Mouse (Mus musculus) left cerebral cortex, postnatal 36 days (tissue): ENCODE data around the gene Slc2a13. TPM values are rescaled to one million over a fixed set of nuclear protein-coding genes. Genes with fewer than 3 reads are reported as not detected.

ENCODE experiments used
- DNase-seq, 2 experiments: peaks; one replicate each; pipeline ENCODE4 v3.0.0; 2021 to 2022; ENCODE audit warnings: low spot score in 2 of 2, mixed read lengths in 1 of 2
- intact Hi-C: fragments of 180-260 bp; cut with DNase I; formaldehyde crosslinking; loops from one replicate; pipeline ENCODE4 v1.15.1; 2025
- total RNA-seq, 2 experiments: library from RNA; stranded (reverse); gene quantifications; 2 replicates each; pipeline ENCODE4 v1.2.3; 2021

Gene Slc2a13
- total RNA-seq, result 100 to 1,000 TPM; 104 to 105 TPM

DNA sequence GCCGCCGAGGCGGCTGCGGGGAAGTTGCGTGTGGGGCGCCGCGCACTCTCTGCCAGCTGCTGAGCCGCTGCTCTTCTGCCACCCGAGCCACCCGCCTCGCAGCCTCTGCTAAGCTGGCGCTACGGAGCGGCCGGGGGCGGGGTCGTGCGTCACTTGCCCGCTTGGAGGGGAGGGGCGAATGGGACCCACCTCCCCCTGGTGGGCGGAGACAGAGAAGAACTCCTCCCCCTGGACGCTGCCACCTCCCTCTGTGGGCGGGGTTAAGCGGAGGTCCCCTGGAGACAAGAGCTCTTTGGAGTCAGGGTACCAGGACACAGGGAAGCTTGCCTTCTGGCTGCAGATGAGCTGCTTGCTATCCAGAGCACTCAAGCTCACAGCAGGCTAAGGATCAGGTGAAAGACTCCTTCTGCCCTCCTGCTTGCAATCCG, at the start of gene Slc2a13:
Gene Slc2a13, minus strand, starts transcription at position 151 of the 428 bp plus-strand sequence.
- intact Hi-C loops, result loop anchor here (10.0 kb wide), 1 partner anchor 388 kb away; no protein-coding TSS in a partner anchor
- DNase-seq, result peak; percentile 88 to 92

DNA sequence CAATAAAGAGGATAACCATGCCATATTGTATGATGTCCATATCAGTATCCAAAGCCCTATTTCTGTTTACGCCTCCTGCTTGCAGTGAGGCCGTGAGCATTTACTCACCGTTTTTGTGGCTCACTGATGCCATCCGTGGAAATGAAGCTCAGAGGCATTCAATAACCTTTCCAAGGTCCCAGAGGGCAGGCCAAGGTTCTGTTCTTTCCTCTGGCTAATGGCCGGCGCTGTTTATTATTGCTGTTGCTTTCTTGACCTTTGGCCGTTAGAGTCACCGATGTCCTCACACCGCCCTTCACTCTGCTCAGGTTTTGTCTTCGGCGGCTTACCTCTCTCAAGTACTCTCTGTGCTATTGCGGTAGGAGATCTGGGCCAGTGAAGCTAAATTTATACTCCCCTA, 43.0 kb upstream of the Slc2a13 start:
- no peak for DNase-seq
- intact Hi-C loops, result loop anchor here (5.0 kb wide), 1 partner anchor 56 kb away; the partner anchor contains the start of gene Lrrk2

DNA sequence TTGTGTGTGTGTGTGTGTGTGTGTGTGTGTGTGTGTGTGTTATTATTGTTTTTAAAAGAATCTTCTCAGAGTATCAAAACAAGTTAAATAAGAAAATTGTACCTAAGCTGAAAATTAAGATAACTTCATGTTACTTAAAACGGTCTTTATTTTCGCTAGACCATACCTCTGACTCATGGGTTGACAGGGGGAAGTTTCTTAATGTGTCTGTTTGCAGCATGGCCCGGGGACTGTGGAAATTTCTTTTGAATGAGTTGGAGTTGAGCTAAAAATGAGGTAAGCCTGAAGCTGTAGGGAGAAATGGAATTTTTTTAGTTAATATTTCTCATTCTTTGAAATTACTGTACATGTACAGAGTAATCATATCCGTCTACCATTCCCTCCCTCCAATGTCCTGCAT, 42.5 kb upstream of the Slc2a13 start:
- intact Hi-C loops, result loop anchor here (5.0 kb wide), 1 partner anchor 57 kb away; the partner anchor contains the start of gene Lrrk2
- DNase-seq, result no peak

DNA sequence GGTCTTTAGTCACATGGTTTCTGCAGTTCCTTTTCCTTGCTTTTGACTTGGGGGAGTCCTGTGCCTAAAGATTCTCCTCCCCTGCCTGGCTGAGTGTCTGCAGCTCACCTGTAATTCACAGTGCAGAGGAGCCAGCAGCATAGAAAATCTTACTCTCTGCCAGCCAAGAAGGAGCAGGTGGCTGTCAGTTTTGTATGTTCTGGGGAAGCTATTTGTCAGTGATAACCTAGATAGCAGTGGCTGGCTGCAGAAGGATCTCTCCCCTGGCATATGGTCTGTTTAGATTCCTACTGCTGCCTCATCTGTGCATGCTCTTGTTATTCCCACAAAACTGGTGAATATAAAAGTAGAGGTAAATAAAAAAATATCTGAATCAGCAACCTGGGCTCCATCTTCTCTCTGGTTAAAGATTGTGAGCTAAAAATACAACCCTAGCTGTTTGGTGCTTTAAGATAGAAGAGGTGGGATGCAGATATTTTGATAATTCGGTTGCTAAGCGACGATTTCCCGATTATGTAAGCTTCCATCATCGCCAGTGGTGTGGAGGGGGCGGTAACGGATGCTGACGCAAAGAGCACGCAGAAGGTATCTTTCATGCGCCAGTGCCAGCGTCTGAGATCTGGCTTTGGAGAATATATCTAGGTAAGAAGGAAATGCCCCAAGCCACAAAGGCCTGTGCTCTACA, 41.1 kb upstream of the Slc2a13 start:
- intact Hi-C loops, result no loop called here

DNA sequence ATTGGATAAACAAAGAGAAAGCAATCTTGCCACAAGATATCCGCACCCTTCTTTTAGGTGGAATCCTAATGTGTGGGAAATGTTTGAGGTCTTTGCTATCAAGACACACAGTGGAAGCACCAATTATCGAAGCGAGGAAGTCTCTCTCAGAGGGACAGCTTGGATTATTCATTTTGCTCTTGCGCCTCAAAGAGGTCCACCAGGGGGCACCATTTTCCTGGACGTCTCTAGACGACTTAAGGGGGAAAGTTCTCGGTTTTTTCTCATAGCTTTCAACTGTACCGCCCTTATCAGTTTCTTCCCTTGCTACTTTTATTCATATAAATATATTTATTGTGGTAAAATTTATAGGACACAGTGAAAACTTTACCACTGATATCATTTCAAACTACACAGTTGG, 36.7 kb upstream of the Slc2a13 start:
- peak; percentile 42 to 54 for DNase-seq
- intact Hi-C loops, result loop anchor here (1.0 kb wide), 1 partner anchor 145 kb away; no protein-coding TSS in a partner anchor

More for the DNA sequence above, 41.1 kb upstream of the Slc2a13 start:
- DNase-seq, result peak; percentile 78 to 85

DNA sequence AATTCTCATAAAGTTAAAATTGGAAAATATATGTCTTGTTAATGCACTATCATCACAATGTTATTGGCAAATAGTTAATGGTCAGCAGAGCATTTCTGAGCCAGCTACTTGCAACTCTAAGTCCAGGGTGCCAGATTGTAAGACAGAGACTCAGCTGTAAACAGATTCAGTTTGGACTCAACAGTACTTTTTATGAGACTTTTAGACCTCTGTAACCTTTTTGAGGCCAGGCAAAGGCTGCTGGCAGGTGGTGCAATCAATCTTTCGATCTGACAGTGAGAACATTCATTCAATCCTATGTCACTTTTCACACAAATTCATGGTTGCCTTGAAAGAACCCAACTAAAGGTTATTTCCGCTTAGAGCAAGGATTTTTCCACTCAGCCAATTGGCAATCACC, 35.8 kb upstream of the Slc2a13 start:
- no peak for DNase-seq
- intact Hi-C loops, result loop anchor here (1.0 kb wide), 1 partner anchor 145 kb away; no protein-coding TSS in a partner anchor

DNA sequence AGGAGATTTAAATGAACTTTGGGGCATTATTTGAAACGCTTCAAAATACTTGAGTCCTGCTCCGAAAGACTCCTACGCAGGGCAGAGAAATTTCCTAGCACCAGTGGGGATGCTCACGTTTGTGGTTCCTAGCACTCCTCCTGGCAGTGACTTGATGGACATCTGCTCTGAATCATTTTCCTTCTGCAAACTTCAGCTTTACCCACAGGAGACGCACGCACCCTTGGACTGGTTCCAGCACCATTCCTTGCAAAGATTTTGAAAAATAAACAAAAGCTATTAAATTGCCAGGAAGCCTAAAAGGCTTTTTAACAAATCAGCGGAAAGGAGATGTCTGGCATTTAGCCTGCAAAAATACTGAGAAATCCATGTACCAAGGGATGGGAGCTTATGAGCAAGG, 28.1 kb upstream of the Slc2a13 start:
- no peak for DNase-seq
- intact Hi-C loops, result no loop called here

DNA sequence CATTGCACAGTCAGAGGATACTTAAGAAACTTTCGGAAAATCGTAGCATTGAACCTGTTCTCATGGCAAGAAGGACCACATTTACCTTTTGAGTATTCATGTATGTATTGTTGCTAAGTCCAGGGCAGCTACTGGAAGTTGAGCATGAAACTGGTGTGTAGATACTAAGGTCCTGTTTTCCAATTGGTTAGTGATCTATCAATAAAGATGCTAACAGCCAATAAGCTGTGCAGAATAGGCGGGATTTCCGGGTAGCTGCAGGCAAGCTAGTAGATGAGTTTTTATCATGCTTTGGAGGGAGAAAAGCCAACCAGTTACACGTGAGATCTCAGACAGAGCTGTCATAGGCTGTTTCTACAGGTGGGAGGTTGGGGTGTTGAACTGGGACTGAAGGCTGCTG, 24.2 kb upstream of the Slc2a13 start:
- intact Hi-C loops, result no loop called here
- DNase-seq, result no peak

DNA sequence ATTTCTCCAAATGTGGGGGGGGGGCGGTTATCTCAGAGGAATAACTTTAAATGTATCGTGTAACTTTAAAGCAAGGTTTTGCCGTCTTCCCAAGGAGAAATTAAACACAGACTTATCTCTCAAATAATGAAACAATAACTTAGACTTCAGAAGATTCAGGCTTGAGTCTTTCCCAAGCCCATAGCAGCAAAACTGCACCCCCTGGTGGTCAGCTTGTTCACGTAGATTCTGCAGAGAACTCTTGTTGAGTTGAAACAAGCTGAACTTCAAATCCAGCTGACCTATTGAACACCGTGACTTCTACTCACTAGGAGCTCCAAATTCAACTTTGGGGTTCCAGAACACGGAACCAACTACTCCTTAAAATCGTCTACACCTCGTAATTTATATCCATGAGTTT, 1.4 kb upstream of the Slc2a13 start:
- intact Hi-C loops, result loop anchor here (2.0 to 10.0 kb wide), 3 partner anchors 98 to 390 kb away; no protein-coding TSS in a partner anchor
- DNase-seq, result peak; percentile 72 to 76

DNA sequence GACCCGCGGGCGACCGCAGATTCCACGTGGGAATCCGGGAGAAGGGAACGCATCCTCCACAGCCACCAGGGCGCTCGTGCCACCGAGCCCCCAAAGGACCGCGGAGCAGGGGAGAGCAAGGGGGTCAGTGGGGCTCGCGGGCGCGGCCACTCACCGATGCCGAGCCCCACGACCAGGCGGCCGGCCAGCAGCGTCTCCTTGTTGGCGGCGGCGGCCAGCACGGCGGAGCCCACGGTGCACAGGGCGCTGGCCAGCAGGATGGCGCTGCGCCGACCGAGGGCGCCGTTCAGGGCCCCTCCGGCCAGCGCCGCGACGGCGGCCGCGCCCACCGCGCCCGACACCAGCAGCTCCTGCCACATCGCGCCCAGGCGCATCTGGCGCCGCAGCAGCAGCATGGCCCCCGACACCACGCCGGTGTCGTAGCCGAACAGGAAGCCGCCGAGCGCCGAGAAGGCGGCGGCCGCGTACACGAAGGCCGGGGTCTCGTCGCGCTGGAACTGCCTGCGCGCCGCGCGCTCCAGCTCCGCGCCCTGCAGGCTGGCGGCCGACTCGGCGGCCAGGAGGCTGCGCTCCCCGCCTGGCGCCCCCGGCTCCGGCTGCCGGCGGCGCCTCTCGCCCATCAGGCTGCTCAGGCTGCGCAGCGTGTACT, 516 bp downstream of the Slc2a13 start:
- intact Hi-C loops, result loop anchor here (10.0 kb wide), 1 partner anchor 388 kb away; no protein-coding TSS in a partner anchor
- DNase-seq, result no peak

DNA sequence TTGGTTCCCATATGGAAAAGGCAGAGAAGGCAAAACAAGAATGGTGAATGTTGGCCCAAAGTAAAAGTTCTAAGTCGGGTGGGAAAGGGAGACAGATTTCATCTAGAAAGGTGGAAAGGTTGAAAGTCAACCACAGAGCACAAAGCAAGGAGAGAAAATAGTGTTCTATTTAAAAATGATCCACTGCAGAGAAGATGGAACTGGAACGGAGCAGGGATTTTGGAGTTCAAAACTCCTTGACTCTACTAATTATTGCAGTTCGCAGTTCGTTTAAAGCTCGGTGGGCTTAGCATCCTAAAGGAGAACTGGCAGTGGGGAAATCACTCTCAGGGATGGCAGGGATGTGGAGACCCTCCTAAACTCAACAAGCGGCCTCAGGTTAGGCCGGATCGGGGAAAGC, 1.1 kb downstream of the Slc2a13 start:
- DNase-seq, result no peak
- intact Hi-C loops, result loop anchor here (10.0 kb wide), 1 partner anchor 387 kb away; no protein-coding TSS in a partner anchor

DNA sequence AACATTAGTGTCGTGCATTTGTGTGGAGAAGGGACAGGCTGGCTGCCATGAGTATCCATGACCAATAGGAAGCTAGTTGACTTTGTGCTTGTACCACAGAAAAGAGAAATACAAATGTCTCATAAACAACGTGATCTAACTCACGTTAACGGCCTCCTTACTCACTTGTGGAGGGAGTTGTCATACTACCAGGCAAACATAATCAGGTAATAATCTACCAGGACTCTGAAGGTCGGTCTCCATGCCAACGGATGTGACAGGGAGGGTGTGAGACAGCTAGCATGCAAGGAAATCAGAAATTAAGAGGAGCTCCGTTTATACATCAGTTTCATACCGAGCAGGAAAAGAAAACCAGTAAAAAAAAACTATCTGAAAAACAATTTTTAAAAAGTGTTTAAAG, 6.3 kb downstream of the Slc2a13 start:
- no peak for DNase-seq
- intact Hi-C loops, result no loop called here

DNA sequence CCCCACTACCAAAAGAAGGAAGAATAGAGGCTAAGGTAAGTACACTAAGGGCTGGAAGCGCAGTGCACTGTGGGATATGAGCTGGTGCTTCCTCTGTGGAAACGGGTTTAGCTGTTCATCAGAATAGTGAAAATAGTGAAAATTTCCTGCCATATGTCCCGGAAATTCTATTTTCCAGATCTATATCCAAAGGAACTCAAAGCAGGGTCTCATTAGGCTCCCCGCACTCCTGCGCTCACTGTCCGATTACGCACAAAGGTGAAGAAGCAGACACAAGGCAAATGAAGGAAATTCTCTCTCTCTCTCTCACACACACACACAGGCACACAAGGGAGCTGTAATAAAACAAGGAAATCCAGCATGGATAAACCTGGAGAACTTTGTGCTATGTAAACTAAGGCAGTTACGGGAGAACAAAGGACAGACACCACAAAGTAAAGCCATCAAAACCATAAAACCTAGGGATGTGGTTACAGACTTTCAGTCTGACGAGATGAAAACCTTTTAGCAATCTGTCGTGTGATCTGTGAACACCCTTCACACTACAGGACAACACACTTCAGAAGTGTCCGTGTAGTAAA, 7.9 kb downstream of the Slc2a13 start:
- no peak for DNase-seq
- intact Hi-C loops, result no loop called here

DNA sequence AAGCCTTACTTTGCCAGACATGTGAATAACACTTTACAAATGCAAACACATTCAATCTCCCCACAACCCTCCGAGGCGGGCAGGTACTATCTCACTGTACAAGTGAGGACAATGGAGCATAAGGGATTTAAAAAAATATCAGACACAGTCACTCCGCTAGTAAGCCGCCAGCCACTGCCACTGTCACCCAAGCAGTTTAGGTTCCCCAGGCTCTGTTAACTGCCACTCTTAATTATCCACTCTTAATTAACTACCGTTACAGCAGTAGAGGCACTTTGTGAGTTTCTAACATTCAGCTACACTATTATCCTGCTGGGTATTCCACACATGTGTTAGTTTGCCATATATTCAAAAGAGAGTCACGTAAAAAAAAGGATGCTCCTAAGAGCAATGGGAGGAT, 11.3 kb downstream of the Slc2a13 start:
- intact Hi-C loops, result no loop called here
- no peak for DNase-seq

DNA sequence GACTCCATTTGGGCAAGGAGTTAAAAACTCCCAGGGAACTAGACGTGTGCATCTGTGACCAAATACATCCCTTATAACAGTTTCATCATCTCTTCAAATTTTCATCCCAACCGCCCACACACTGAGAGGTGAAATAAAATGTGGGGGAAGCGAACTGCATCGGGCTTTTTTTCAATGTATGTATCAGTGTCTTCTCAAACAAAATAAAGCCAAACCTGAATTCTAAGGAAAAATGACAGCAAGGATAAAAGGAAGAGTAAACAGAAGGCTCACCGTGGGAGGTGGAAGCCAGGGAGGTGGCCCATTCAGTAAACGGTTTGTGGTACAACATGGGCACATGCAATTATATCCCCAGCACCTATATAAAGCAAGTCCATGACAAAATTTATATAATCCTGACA, 17.7 kb downstream of the Slc2a13 start:
- intact Hi-C loops, result no loop called here
- no peak for DNase-seq

DNA sequence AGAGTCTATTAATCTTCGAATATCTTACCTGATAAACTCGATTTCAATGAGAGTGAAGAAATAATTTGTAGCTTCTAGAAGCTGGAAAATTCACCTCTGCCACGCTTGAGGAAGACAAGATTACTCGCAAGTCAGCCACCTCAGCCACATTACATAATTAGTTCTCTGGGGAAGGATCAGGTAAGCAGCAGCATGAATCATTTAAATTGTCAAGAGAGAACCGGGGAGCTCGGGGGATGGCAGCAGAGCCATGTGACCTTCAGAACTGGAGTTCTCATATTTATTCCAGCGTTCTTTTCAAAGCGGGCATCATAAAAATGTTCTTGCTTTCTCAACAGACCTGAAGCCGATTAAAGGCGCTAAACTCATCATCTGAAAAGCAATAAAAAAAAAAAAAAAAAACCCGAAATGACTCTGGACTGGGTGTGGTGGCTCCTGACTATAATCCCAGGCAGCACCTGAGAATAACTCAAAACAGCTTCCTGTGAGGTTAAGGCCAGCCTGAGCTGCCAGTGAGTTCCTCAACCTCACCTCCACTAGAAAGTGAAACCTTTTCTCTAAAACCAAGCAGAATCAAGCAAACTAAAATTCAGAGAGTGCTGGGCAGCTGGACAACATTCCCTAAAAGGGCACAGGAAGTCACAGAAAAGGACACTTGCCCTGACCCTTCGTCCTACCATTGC, 24.3 kb downstream of the Slc2a13 start:
- intact Hi-C loops, result no loop called here

DNA sequence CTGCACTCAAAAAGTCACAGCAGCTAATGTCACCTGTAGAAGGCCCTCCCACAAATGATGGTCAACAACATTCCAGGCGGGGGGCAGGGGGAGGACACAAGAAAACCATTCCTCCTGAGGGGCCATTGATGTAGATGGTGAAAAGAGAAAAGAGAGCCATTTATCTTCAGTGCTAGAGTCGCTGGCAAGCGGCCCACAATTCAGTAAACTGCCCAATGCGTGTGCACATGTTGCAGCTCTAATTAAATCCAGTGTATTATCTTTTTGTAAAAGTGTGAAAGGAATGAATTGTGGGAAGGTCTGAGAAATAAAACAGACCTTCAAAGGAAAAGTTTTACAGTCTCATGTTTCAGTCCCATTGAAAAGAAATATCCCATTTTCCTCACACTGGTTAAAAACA, 28.5 kb downstream of the Slc2a13 start:
- intact Hi-C loops, result no loop called here
- no peak for DNase-seq

More for the DNA sequence above, 24.3 kb downstream of the Slc2a13 start:
- DNase-seq, result no peak

DNA sequence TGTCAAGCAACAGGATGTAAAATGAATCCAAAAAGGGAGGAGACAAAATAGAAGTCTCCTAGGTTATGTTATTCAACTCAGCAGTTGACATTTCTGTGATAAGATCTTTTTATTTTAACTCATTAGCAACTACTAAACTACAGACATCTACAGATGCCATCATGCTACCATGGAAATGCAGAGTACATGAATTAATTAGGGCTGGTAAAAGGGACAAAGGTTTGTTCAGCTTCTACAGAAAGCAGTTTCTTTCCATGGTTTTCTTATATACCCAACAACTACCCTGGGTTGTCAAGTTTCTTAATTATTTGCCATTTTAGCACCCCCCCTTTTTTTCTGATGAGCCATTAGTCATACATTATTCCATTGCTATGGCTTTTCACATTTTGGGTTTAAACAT, 34.6 kb downstream of the Slc2a13 start:
- no peak for DNase-seq
- intact Hi-C loops, result no loop called here

DNA sequence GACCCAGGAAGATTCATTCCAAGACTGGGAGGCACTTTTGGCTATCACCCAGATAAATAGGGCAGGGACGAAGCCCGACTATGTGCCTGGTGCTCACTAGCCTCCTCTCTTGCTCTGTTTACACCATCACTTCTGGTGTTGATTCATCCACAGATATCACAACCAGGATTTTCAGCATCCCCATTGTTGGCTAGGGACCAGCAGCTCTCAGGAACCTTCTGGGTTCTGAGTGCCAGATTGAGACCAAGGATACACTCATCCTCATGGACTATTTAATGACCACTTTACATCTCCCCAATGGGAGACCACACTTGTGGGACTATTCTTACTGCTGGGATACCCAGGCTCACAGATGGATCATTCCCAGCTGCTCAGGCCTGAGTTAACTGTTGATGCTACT, 46.2 kb downstream of the Slc2a13 start:
- intact Hi-C loops, result no loop called here
- DNase-seq, result no peak

DNA sequence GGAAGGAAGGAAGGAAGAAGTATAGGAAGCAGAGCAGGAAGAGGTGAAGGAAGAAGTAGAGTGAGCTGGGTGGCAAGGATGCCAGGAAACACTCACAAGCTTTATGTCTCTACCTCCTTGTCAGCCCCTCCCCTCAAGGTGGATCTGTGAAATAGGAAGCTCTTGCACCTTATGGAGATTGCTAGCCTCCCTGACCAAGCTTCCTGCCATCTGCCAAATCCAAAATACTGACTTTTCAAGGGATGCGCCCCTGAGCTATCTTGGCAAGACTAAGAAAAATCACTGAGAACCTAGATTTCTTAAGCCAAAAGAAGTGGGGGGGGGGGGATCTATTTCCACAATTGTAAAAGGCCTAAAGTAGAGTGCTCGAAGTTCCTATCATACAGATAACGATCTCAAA, 46.9 kb downstream of the Slc2a13 start:
- intact Hi-C loops, result no loop called here

More for the DNA sequence above, 46.9 kb downstream of the Slc2a13 start:
- DNase-seq, result no peak
